Mouse (Mus musculus) bone marrow, adult 2 months (tissue): ENCODE data around the gene Rfxank.

ENCODE experiments used
- CTCF ChIP-seq: fragments of 200-500 bp; IDR thresholded peaks from 2 replicates; pipeline ENCODE4 v1.5.1; 2011; ENCODE audit warnings: low read length, control low read depth; ENCODE audit not compliant: control insufficient read depth, insufficient read depth
- POLR2A ChIP-seq: fragments of 200-500 bp; IDR thresholded peaks from 2 replicates; pipeline ENCODE4 v1.6.1; 2011; ENCODE audit warnings: low read depth, mild to moderate bottlenecking, control low read depth, low read length, borderline replicate concordance; ENCODE audit not compliant: control insufficient read depth

- TF ChIP-seq CTCF (no peak), POLR2A (no peak)
Observed at GRCm38 (mm10) chr8:70160015-70160414, 21.1 kb upstream of the Rfxank start.
